Mouse (Mus musculus) hindbrain, postnatal 0 days (tissue): ENCODE measurements at regions not wholly inside any gene's neighbourhood (a gene's known extent, or its start where the extent isn't known, plus 50 kb on each side); places are given as distances from the start of the nearest gene placed in this dataset.

Experiments
- ATAC-seq: fragments of 200-750 bp; cut with Nextera tagmentation; 2 replicates; pipeline ENCODE4 v1.8.0; 2017; ENCODE audit warnings: mild to moderate bottlenecking, moderate TSS enrichment, moderate library complexity
- DNase-seq: peaks from one replicate; pipeline ENCODE4 v3.0.0-alpha.2; 2015; ENCODE audit warnings: low spot score
- H3K27ac ChIP-seq: fragments of 300-500 bp; sonication (generic); 2 replicates; pipeline ENCODE4 v1.5.1; 2014; ENCODE audit warnings: mild to moderate bottlenecking
- H3K27me3 ChIP-seq: fragments of 300-500 bp; sonication (generic); 2 replicates; pipeline ENCODE4 v1.6.1; 2014; ENCODE audit warnings: low read length, mixed read lengths; ENCODE audit not compliant: insufficient read depth
- H3K36me3 ChIP-seq: fragments of 300-500 bp; sonication (generic); 2 replicates; pipeline ENCODE4 v1.6.1; 2014; ENCODE audit warnings: low read length, mixed read lengths; ENCODE audit not compliant: insufficient read depth
- H3K4me1 ChIP-seq: fragments of 300-500 bp; sonication (generic); 2 replicates; pipeline ENCODE4 v1.6.1; 2014; ENCODE audit warnings: antibody characterized with exemption, low read length, mixed read lengths; ENCODE audit not compliant: insufficient read depth
- H3K4me2 ChIP-seq: fragments of 300-500 bp; sonication (generic); 2 replicates; pipeline ENCODE4 v1.6.1; 2014; ENCODE audit warnings: low read depth, mild to moderate bottlenecking, low read length, moderate library complexity, mixed read lengths
- H3K4me3 ChIP-seq: fragments of 300-500 bp; sonication (generic); 2 replicates; pipeline ENCODE4 v1.5.1; 2014; ENCODE audit warnings: low read length
- H3K9ac ChIP-seq: fragments of 300-500 bp; sonication (generic); replicated peaks from 2 replicates; pipeline ENCODE4 v1.6.1; 2014; ENCODE audit warnings: mild to moderate bottlenecking, low read length, moderate library complexity, mixed read lengths
- H3K9me3 ChIP-seq: fragments of 300-500 bp; sonication (generic); 2 replicates; pipeline ENCODE4 v1.6.1; 2016; ENCODE audit warnings: low read length, mixed read lengths
- CTCF ChIP-seq: IDR thresholded peaks from 2 replicates; pipeline ENCODE4 v1.5.1; 2016; ENCODE audit warnings: antibody characterized with exemption, control low read depth, low read depth
- WGBS: fragments of 180-500 bp; shearing (Covaris S2); extraction: QIAGEN DNeasy Blood & Tissue Kit; methylation state at CpG from one replicate; pipeline ENCODE4 v1.1.7; 2014; 5-methylcytosine and 5-hydroxymethylcytosine counted together

- Histone ChIP-seq H3K4me3 (no peak overlapping the region), H3K27me3 (no peaks in the 10 kb centered on the region), H3K4me1 (no peaks in the 10 kb centered on the region), H3K27ac (no peak overlapping the region), H3K9me3 (no peaks in the 10 kb centered on the region), H3K36me3 (no peaks in the 10 kb centered on the region), H3K9ac (no peak overlapping the region), H3K4me2 (no peak overlapping the region)
- TF ChIP-seq CTCF = no peak
- ATAC-seq (no peak), DNase-seq (no peak)
Measured at GRCm38 (mm10) chr14:103458340-103458739, 54.8 kb upstream of the Scel start.

GRCm38 (mm10) chr14:103456106-103456505 lies 57.0 kb upstream of the Scel start:
- no peak overlapping the region for H3K27ac ChIP-seq
- H3K36me3 ChIP-seq = no peaks in the 10 kb centered on the region
- no peak for ATAC-seq
- H3K4me2 ChIP-seq = no peak overlapping the region
- H3K9me3 ChIP-seq = no peaks in the 10 kb centered on the region
- TF ChIP-seq CTCF = no peak
- H3K27me3 ChIP-seq = no peaks in the 10 kb centered on the region
- H3K4me1 ChIP-seq = no peaks in the 10 kb centered on the region
- WGBS = 78% methylated on average over 1 of the region's 1 CpGs
- H3K9ac ChIP-seq = no peak overlapping the region
- no peak overlapping the region for H3K4me3 ChIP-seq
- DNase-seq = no peak

- ATAC-seq (no peak), DNase-seq (no peak)
- Histone ChIP-seq H3K27ac (no peak overlapping the region), H3K4me1 (no peaks in the 10 kb centered on the region), H3K36me3 (no peaks in the 10 kb centered on the region), H3K9me3 (no peaks in the 10 kb centered on the region), H3K27me3 (no peaks in the 10 kb centered on the region), H3K4me2 (no peak overlapping the region), H3K4me3 (no peak overlapping the region), H3K9ac (no peak overlapping the region)
- no peak for TF ChIP-seq CTCF
- 94% methylated on average over 6 of the region's 6 CpGs for WGBS
Measured at GRCm38 (mm10) chr14:103450756-103451155, 62.4 kb upstream of the Scel start.

GRCm38 (mm10) chr14:103449447-103449846 lies 63.7 kb upstream of the Scel start:
- Histone ChIP-seq H3K4me2 (0 out of 2 replicates have a peak overlapping the region, but pooled peaks have one; percentile 3), H3K9ac (no peak overlapping the region), H3K27me3 (no peaks in the 10 kb centered on the region), H3K27ac (no peak overlapping the region), H3K36me3 (no peaks in the 10 kb centered on the region), H3K9me3 (no peaks in the 10 kb centered on the region), H3K4me3 (no peak overlapping the region), H3K4me1 (no peaks in the 10 kb centered on the region)
- no peak; the same call in 1 of the 2 replicates for ATAC-seq
- TF ChIP-seq CTCF = no peak
- 43% methylated on average over 5 of the region's 5 CpGs for WGBS
- DNase-seq = peak; percentile 32

GRCm38 (mm10) chr14:103449033-103449432 lies 64.1 kb upstream of the Scel start:
- TF ChIP-seq CTCF = no peak
- Histone ChIP-seq H3K36me3 (no peaks in the 10 kb centered on the region), H3K27ac (no peak overlapping the region), H3K9ac (no peak overlapping the region), H3K4me2 (0 out of 2 replicates have a peak overlapping the region, but pooled peaks have one; percentile 3), H3K9me3 (no peaks in the 10 kb centered on the region), H3K27me3 (no peaks in the 10 kb centered on the region), H3K4me1 (no peaks in the 10 kb centered on the region), H3K4me3 (no peak overlapping the region)
- DNase-seq (no peak), ATAC-seq (no peak)
- 42% methylated on average over 7 of the region's 7 CpGs for WGBS

GRCm38 (mm10) chr14:103446671-103447070 lies 66.5 kb upstream of the Scel start:
- H3K4me2 ChIP-seq = no peak overlapping the region
- 41% methylated on average over 2 of the region's 2 CpGs for WGBS
- H3K27ac ChIP-seq = no peak overlapping the region
- H3K9ac ChIP-seq = no peak overlapping the region
- no peaks in the 10 kb centered on the region for H3K27me3 ChIP-seq
- ATAC-seq (no peak), DNase-seq (no peak)
- no peak for TF ChIP-seq CTCF
- no peaks in the 10 kb centered on the region for H3K4me1 ChIP-seq
- H3K36me3 ChIP-seq = no peaks in the 10 kb centered on the region
- H3K9me3 ChIP-seq = no peaks in the 10 kb centered on the region
- no peak overlapping the region for H3K4me3 ChIP-seq

- H3K4me1 ChIP-seq = no peaks in the 10 kb centered on the region
- no peak for DNase-seq
- H3K9ac ChIP-seq = no peak overlapping the region
- H3K9me3 ChIP-seq = no peaks in the 10 kb centered on the region
- TF ChIP-seq CTCF = no peak
- H3K4me2 ChIP-seq = no peak overlapping the region
- no peaks in the 10 kb centered on the region for H3K27me3 ChIP-seq
- WGBS = 57% methylated on average over 15 of the region's 15 CpGs
- no peak for ATAC-seq
- no peaks in the 10 kb centered on the region for H3K36me3 ChIP-seq
- H3K27ac ChIP-seq = no peak overlapping the region
- no peak overlapping the region for H3K4me3 ChIP-seq
Measured at GRCm38 (mm10) chr14:103441454-103442065, 71.6 kb upstream of the Scel start.
